Mouse (Mus musculus): Measurements from ENCODE around the gene Gan. TPM values are rescaled to one million over a fixed set of nuclear protein-coding genes. Genes with fewer than 3 reads are reported as not detected.
A peak's percentile ranks its signal among the peaks of the same experiment; 100 is the strongest.

The Gan gene
- total RNA-seq, 2 experiments from 2014 or later, result 6.4 to 7.3 TPM

GRCm38 (mm10) chr8:117156866-117157768 lies 818 bp upstream of the Gan start:
- intact Hi-C loops (cut with DNase I), result no loop called here
- no peak for DNase-seq

GRCm38 (mm10) chr8:117157769-117158091 lies 205 bp upstream of the Gan start:
- intact Hi-C loops (cut with DNase I), result no loop called here
- peak; percentile 97 for DNase-seq

DNA sequence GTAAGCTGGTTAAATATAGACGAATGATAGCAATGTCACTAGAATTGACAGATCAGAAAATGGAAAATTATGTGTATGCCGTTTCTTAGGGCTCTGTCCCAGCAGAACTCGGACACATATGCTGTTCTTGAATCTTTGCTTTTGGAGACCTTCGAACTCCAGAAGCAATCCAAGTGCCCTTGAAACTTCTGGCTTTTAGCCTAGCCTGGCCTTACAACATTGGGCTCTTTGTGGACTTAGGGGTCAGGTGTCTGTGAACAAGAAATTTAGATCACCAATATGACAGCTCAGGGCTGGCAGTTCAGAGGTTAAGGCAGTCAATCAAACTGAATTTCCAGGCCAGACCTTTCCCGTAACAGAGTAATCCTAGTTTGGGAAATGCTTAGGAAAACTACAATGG lies 1.1 kb downstream of the Gan start:
- DNase-seq, result no peak
- intact Hi-C loops (cut with DNase I), result no loop called here

DNA sequence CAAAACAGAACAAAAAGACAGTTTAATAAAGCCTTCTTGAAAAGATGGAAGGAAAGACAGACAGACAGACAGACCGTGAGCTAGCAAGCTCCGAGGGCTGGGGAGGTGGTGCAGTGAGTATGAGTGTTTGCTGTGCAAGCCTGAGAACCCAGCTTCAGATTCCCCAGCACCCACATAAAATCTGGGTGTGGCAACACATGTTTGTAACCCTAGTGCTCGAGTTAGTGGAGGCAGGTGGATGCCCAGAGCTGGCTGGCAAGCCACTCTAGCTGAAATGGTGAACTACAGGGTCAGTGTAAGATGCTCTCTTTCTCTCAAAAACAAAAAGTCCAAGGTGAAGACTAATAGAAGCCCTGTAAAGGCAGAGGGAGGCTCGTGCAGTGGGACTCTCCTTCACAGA lies 7.0 kb downstream of the Gan start:
- intact Hi-C loops (cut with DNase I), result no loop called here

GRCm38 (mm10) chr8:117165542-117165941 lies 7.6 kb downstream of the Gan start:
- no peak for DNase-seq
- intact Hi-C loops (cut with DNase I), result no loop called here

More for the DNA sequence above, 7.0 kb downstream of the Gan start:
- DNase-seq, result no peak

DNA sequence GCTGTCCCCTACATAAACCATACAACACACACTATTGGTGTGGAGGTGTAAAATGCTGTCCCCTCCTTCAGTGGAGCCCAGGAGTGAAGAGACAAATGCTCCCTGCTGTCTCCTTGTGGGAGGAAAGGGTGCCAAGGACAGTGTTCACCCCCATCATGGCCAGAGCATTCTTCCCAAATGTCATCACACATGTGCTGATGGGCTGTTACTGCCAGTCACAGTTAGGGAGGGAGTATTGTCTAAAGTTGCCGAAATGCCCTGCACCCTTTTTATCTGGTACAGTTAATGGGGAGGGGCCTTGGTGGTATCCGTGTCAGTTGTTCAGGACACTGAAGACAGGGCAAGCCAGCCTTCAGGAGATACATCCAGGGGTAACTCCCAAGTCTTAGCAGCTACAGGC lies 8.6 kb downstream of the Gan start:
- no peak for DNase-seq
- intact Hi-C loops (cut with DNase I), result no loop called here

DNA sequence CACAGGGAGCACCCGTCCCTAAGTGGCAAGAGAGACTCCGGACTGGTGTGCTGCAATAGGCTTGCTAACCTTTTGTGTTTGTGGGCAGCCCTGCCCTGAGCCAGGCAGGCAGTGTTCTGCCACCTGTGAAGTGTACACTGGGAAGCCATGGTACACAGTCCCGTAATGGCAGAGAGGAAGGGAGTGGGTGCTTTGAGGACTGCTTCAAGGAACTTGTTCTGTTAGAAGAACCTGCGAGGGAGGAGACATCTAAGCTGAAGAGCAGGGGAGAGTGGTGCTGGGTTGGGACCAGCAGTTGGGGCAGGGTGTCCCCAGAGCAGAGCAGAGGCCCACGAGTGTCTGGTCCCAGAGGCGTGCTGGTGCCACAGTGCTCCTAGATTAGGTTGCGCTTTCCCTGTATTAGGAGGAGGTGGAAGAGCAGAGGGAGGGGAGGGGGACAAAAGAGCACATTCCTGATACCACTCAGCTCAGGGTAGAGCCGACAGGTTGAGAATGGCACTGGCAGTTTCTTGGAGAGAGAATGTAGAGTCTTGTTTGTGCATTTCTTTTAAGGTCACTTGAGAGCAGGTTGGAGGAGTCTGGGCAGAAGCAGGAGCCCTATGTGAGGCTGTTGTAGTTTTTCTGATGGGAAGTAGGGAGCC lies 9.4 kb downstream of the Gan start:
- intact Hi-C loops (cut with DNase I), result no loop called here
- DNase-seq, result no peak

- DNase-seq, result no peak
- intact Hi-C loops (cut with DNase I), result no loop called here
Measured at GRCm38 (mm10) chr8:117168378-117168777, 10.4 kb downstream of the Gan start.

DNA sequence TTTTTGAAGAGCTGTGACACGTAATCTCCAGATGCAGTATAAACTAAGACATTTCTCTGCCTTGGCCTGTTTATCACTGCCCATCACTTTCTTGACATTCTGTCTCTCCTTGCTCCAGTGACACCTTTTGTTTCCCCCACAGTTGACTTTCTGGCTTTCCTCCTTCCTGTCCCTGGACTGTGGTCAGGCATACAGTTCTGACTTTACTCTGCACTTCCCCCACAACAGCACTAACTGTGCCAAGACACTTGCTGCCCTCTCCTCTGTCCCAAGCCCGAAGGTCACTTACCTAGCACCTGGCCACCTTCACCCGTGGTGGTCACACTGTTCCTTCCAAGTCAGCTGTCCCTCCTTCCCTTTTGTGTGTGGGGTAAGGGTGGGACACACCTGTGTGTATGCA lies 13.9 kb downstream of the Gan start:
- DNase-seq, result no peak
- intact Hi-C loops (cut with DNase I), result no loop called here

DNA sequence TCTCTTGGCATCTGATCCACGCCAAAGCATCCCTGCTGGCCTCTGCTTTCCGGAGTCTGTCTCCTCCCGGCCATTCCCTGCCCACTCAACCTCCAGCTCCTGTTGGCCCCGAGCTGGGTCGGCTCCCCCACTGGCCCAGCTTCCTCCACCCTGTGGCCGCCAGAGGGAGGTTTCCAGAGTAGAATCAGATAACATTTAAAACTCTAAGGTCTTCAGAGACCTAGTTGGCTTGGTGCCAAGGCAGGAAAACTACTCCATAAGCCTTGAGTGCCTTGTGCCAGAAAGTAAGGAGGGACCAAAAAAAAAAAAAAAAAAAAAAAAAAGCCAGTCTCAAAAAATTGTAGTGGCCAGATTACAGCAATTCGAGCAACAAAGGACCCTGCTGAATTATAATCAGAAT lies 15.0 kb downstream of the Gan start:
- peak; percentile 70 to 73 for DNase-seq
- intact Hi-C loops (cut with DNase I), result no loop called here

DNA sequence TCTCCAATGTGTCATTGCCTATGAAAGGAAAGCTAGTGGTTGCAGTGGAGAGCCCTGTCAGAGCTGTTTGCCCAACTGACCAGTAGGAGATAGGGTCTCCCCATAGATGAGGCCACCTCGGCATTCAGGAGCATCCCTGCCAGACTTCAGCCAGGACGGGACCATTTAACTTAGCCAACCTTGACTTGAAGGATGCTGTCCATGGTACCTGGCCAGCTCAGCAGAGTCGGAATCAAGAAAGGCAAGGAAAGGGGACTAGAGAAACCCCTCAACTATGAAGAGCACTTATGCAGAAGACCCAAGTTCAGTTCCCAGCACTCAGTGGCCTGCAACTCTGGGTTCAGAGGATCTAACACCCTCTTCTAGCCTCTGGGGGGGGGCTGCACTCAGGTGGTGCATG lies 15.8 kb downstream of the Gan start:
- intact Hi-C loops (cut with DNase I), result no loop called here
- no peak for DNase-seq

DNA sequence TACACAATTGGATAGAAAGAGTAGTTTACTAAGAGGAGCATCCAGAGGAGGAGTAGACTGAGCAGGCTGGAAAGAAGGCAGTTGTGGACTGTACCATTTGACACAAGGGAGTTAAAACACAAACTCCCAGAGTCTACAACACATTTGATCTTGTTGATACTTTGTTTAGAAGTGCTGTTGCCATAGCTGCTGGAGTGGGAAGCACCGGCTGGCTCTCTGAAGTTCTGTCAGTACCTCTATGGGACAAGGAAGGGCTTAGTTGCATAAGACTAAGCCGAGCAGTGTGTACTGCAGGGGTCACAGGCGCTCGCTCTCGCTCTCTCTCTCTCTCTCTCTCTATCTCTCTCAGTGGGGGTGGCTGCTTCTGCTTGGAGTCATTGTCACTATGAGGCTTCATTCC lies 16.6 kb downstream of the Gan start:
- intact Hi-C loops (cut with DNase I), result no loop called here

GRCm38 (mm10) chr8:117176308-117176707 lies 18.4 kb downstream of the Gan start:
- intact Hi-C loops (cut with DNase I), result no loop called here
- DNase-seq, result no peak

More for the DNA sequence above, 16.6 kb downstream of the Gan start:
- no peak for DNase-seq

GRCm38 (mm10) chr8:117177236-117177635 lies 19.3 kb downstream of the Gan start:
- no peak for DNase-seq
- intact Hi-C loops (cut with DNase I), result no loop called here

- DNase-seq, result no peak
- intact Hi-C loops (cut with DNase I), result no loop called here
Measured at GRCm38 (mm10) chr8:117178039-117178438, 20.1 kb downstream of the Gan start.

DNA sequence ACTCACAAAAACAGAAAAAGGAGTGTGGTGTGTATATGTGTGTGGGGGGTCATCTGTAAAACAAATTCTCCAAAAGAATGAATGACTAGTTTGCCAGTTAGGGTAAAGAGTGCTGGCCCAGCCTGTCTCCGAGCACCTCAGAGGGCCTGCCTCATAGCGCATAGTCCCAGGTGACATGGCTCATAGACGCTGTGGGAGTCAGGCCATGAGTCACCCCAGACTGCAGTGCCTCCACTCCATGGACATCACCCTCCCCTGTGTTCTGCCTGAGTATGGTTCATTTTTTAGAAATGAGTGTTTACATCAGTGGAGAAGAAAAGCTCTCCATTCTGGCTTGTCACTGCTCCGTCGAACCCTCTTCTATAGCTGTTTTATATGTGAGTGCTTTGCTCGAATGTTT lies 20.7 kb downstream of the Gan start:
- DNase-seq, result no peak

GRCm38 (mm10) chr8:117182746-117183145 lies 24.8 kb downstream of the Gan start:
- intact Hi-C loops (cut with DNase I), result no loop called here

More for the DNA sequence above, 20.7 kb downstream of the Gan start:
- intact Hi-C loops (cut with DNase I), result no loop called here

GRCm38 (mm10) chr8:117183664-117184377 lies 25.9 kb downstream of the Gan start:
- intact Hi-C loops (cut with DNase I), result no loop called here

More at GRCm38 (mm10) chr8:117182746-117183145, 24.8 kb downstream of the Gan start:
- no peak for DNase-seq

DNA sequence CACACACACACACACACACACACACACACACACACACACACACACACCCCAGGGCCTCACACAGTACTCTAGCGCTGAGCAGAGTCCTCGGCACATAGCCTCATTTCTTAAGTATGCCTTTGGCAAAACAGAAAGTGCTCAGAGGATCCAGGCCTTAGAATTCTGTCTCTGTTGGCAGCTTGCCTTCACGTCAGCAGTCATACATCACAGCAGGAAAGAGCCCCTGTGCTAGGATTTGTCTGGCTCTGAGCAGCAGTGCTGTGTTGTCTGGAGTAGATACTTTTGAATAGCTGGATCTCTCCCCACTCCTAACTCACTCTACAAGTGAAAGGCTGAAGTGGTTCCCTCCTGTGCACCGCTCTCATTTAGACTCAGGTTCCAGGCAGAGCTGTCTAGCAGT lies 36.4 kb downstream of the Gan start:
- DNase-seq, result peak; percentile 58 to 70
- intact Hi-C loops (cut with DNase I), result no loop called here

More at GRCm38 (mm10) chr8:117183664-117184377, 25.9 kb downstream of the Gan start:
- no peak for DNase-seq

- intact Hi-C loops (cut with DNase I), result loop anchor here (2.0 kb wide), 1 partner anchor 278 kb away; no protein-coding TSS in a partner anchor
- no peak for DNase-seq
Measured at GRCm38 (mm10) chr8:117196593-117196992, 38.7 kb downstream of the Gan start.

GRCm38 (mm10) chr8:117197551-117197950 lies 39.6 kb downstream of the Gan start:
- no peak for DNase-seq
- intact Hi-C loops (cut with DNase I), result loop anchor here (2.0 kb wide), 1 partner anchor 277 kb away; no protein-coding TSS in a partner anchor
